Mouse (Mus musculus) ES-E14 (cell line): ENCODE data around the gene Dstn.

Experiments used
- CHD2 ChIP-seq: IDR thresholded peaks from 2 replicates; pipeline ENCODE4 v1.6.1; 2014; ENCODE audit warnings: mild to moderate bottlenecking, low read depth, low read length, inconsistent platforms
- HCFC1 ChIP-seq: IDR thresholded peaks from 2 replicates; pipeline ENCODE4 v1.6.1; 2012; ENCODE audit warnings: low read length, inconsistent platforms, borderline replicate concordance; ENCODE audit not compliant: insufficient read depth
- MAFK ChIP-seq: IDR thresholded peaks from 2 replicates; pipeline ENCODE4 v1.6.1; 2014; ENCODE audit warnings: mild to moderate bottlenecking, low read depth, low read length, inconsistent platforms; ENCODE audit not compliant: insufficient read depth
- ZC3H11A ChIP-seq: IDR thresholded peaks from 2 replicates; pipeline ENCODE4 v1.6.1; 2012; ENCODE audit warnings: low read depth, mild to moderate bottlenecking, inconsistent platforms, low read length, borderline replicate concordance
- ZNF384 ChIP-seq: IDR thresholded peaks from 2 replicates; pipeline ENCODE4 v1.6.1; 2012; ENCODE audit warnings: low read depth, low read length, inconsistent platforms

- TF ChIP-seq CHD2: no peak
- TF ChIP-seq ZC3H11A: no peak
- TF ChIP-seq HCFC1: no peak
- no peak for TF ChIP-seq MAFK
- TF ChIP-seq ZNF384: no peak
These were observed 14.6 kb downstream of the Dstn start for GRCm38 (mm10) chr2:143929607-143930311.
